9 mouse cellular contexts compared by ENCODE assay signal in genomic region chr3:86538645-86539554, GRCm38 (mm10). TPM values are rescaled to one million over a fixed set of nuclear protein-coding genes. Genes with fewer than 3 reads are reported as not detected.
DNase-seq lines count a peak whose midpoint lies in the region; ATAC-seq and TF ChIP-seq lines count a peak whose summit lies in the region.
"Had no signal": no experiment of that assay in that cellular context is flagged by ENCODE, and none has a peak within 500 bp of the region (broad histone marks: within the 10 kb centered on the region; RNA-seq: fewer than 3 reads in every experiment).

No protein-coding gene starts in this region.

- H3K9ac ChIP-seq in hindbrain, embryonic 15.5 days: 0 out of 2 replicates have a peak overlapping the region, but pooled peaks have one; percentile 22
- H3K9ac ChIP-seq in midbrain, embryonic 15.5 days: no peak overlapping the region
- H3K9ac ChIP-seq in lung, postnatal 0 days (replicated peaks; ENCODE audit: low read depth): no peak overlapping the region
- H3K9ac ChIP-seq: heart, embryonic 15.5 days had no signal

- TF ChIP-seq CTCF in lung, postnatal 0 days (IDR thresholded peaks at IDR 0.05): no peak

- WGBS in hindbrain, embryonic 15.5 days: 21% methylated on average over 13 of the region's 13 CpGs
- WGBS in midbrain, embryonic 15.5 days: 19% methylated on average over 13 of the region's 13 CpGs
- WGBS in lung, postnatal 0 days: 37% methylated on average over 13 of the region's 13 CpGs

- H3K4me1 ChIP-seq in hindbrain, embryonic 15.5 days (replicated peaks): peaks cover 17% of the 10 kb centered on the region
- 0 out of 2 replicates have a peak, but pooled peaks cover 14% of the 10 kb centered on the region for H3K4me1 ChIP-seq in midbrain, embryonic 15.5 days
- H3K4me1 ChIP-seq in lung, postnatal 0 days (ENCODE audit: insufficient read depth, low read depth, low read length): no peaks in the 10 kb centered on the region
- H3K4me1 ChIP-seq: heart, embryonic 15.5 days had no signal

- H3K36me3 ChIP-seq in hindbrain, embryonic 15.5 days: no peaks in the 10 kb centered on the region
- no peaks in the 10 kb centered on the region for H3K36me3 ChIP-seq in midbrain, embryonic 15.5 days (replicated peaks)
- no peaks in the 10 kb centered on the region for H3K36me3 ChIP-seq in lung, postnatal 0 days (ENCODE audit: insufficient read depth, low read length)
- H3K36me3 ChIP-seq: heart, embryonic 15.5 days had no signal

- H3K4me3 ChIP-seq in hindbrain, embryonic 15.5 days: no peak overlapping the region
- H3K4me3 ChIP-seq in midbrain, embryonic 15.5 days: no peak overlapping the region
- no peak overlapping the region for H3K4me3 ChIP-seq in lung, postnatal 0 days (ENCODE audit: low read depth, low read length)
- H3K4me3 ChIP-seq: heart, embryonic 15.5 days had no signal

- ATAC-seq in cerebellum, adult (ENCODE audit: insufficient number of reproducible peaks, low FRiP score, low TSS enrichment): no peak
- ATAC-seq in hindbrain, embryonic 15.5 days (ENCODE audit: low FRiP score, low read depth): peak; percentile 69
- peak; percentile 62 for ATAC-seq in midbrain, embryonic 15.5 days (replicated peaks)
- ATAC-seq in lung, postnatal 0 days: no peak

- H3K4me2 ChIP-seq in hindbrain, embryonic 15.5 days: peak overlapping the region; percentile 43
- peak overlapping the region; percentile 7 for H3K4me2 ChIP-seq in midbrain, embryonic 15.5 days
- H3K4me2 ChIP-seq in lung, postnatal 0 days (replicated peaks; ENCODE audit: low read depth, low read length): no peak overlapping the region
- H3K4me2 ChIP-seq: heart, embryonic 15.5 days had no signal

- no peak for TF ChIP-seq EP300 in lung, postnatal 0 days (IDR thresholded peaks at IDR 0.05)

- no peaks in the 10 kb centered on the region for H3K27me3 ChIP-seq in hindbrain, embryonic 15.5 days
- no peaks in the 10 kb centered on the region for H3K27me3 ChIP-seq in midbrain, embryonic 15.5 days (replicated peaks)
- no peaks in the 10 kb centered on the region for H3K27me3 ChIP-seq in lung, postnatal 0 days (replicated peaks; ENCODE audit: insufficient read depth, low read length)
- H3K27me3 ChIP-seq: heart, embryonic 15.5 days had no signal

- no peaks in the 10 kb centered on the region for H3K9me3 ChIP-seq in hindbrain, embryonic 15.5 days
- H3K9me3 ChIP-seq in midbrain, embryonic 15.5 days: no peaks in the 10 kb centered on the region
- H3K9me3 ChIP-seq in lung, postnatal 0 days (ENCODE audit: low read length): no peaks in the 10 kb centered on the region
- H3K9me3 ChIP-seq: heart, embryonic 15.5 days had no signal

- peak; percentile 13 for DNase-seq in cerebellum, adult 9-11 months
- peak; percentile 61 for DNase-seq in adrenal gland, postnatal 14 days
- DNase-seq in cerebellum, postnatal 4 days (ENCODE audit: low spot score in 2 of 2): no peak
- DNase-seq in gastrocnemius, postnatal 25 days: no peak
- no peak for DNase-seq in lung, postnatal 0 days (ENCODE audit: low spot score)

- H3K27ac ChIP-seq in hindbrain, embryonic 15.5 days (replicated peaks): peak overlapping the region; percentile 83
- H3K27ac ChIP-seq in midbrain, embryonic 15.5 days: peak overlapping the region; percentile 76
- no peak overlapping the region for H3K27ac ChIP-seq in lung, postnatal 0 days (ENCODE audit: low read length)
- H3K27ac ChIP-seq: heart, embryonic 15.5 days had no signal

RNA-seq across cellular contexts. Expression of gene Mab21l2, which starts 9.5 kb away (rescaled TPM):
- total RNA-seq in adrenal gland, postnatal 14 days (2021): 10.6 and 11.0 TPM in 2 replicates
- 185 and 211 TPM in 2 replicates for polyA plus RNA-seq in hindbrain, embryonic 15.5 days (2015; fragmentation: Nextera tagmentation; extraction: Ambion mirVana)
- 65.8 and 80.9 TPM in 2 replicates for polyA plus RNA-seq in midbrain, embryonic 15.5 days (2015; fragmentation: Nextera tagmentation; extraction: Ambion mirVana)
- under 1 TPM; 0.20 to 0.86 TPM for total RNA-seq in gastrocnemius, postnatal 25 days (2021)
- polyA plus RNA-seq in lung, postnatal 0 days (2015; fragmentation: Nextera tagmentation; extraction: Ambion mirVana): 0.05 TPM in 1 of 2 replicates, not detected in the other

Comparison
In these comparisons a context has a peak if more than half of its experiments do, and no peak if none do; other contexts are left out.
1. DNase-seq: peak in cerebellum, adult 9-11 months (single experiment) and adrenal gland, postnatal 14 days (single experiment); none in cerebellum, postnatal 4 days (0 of 2), gastrocnemius, postnatal 25 days (single experiment) and lung, postnatal 0 days (single experiment).
2. ATAC-seq: peak in hindbrain, embryonic 15.5 days (single experiment) and midbrain, embryonic 15.5 days (single experiment); none in cerebellum, adult (single experiment) and lung, postnatal 0 days (single experiment).
3. RNA of gene Mab21l2, which starts 9.5 kb away (polyA plus RNA-seq): 185 to 211 TPM in hindbrain, embryonic 15.5 days and 65.8 to 80.9 TPM in midbrain, embryonic 15.5 days; 0.05 TPM in lung, postnatal 0 days; every median in the first group is over 10 times any median in the second.